Mouse (Mus musculus): ENCODE measurements around the gene Reg2.
"Not testable (repeated sequence)": the region's sequence is repeated elsewhere in the genome, so short reads cannot be mapped to it uniquely, and the experiment has no call there.

The Reg2 gene

DNA sequence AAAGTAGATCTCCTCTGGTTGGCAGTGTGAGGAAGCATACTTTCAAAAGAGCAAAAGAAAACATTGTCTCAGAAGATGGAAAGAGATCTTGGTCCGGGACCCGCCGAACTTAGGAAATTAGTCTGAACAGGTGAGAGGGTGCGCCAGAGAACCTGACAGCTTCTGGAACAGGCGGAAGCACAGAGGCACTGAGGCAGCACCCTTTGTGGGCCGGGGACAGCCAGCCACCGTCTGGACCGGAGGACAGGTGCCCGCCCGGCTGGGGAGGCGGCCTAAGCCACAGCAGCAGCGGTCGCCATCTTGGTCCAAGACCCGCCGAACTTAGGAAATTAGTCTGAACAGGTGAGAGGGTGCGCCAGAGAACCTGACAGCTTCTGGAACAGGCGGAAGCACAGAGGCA lies at the start of gene Reg2:
TSS of gene Reg2 (plus strand) at position 301 of the 400 bp plus-strand sequence.
- DNase-seq = not testable (repeated sequence)

- no peak for DNase-seq
These were observed 33.4 kb upstream of the Reg2 start for GRCm38 (mm10) chr6:78361971-78362563.

DNA sequence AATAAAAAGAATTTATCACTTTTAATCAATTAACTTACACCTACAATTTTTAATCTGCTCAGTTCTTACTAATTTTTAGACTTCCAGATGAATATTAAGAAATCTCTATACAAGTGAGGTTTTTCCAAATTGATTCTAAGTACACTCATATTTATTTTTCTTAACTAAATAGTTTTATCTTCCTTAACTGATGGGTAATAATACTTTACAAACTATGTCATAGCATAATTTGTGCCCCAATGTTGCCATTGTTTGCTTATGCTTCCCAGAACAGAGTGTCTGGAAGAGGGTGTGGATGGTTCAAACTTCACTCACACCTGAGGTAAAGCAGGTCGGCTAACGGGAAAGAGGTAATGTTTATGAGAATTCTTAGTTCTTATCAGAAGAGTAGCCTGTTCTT lies 25.1 kb upstream of the Reg2 start, which contains the start of gene Reg3b:
TSS of gene Reg3b (plus strand) at position 301 of the 400 bp plus-strand sequence.
- no peak for DNase-seq

GRCm38 (mm10) chr6:78378765-78379164 lies 16.7 kb upstream of the Reg2 start, which contains the start of gene Reg3d:
TSS of gene Reg3d (minus strand) at chr6:78378865.
- DNase-seq = no peak

DNA sequence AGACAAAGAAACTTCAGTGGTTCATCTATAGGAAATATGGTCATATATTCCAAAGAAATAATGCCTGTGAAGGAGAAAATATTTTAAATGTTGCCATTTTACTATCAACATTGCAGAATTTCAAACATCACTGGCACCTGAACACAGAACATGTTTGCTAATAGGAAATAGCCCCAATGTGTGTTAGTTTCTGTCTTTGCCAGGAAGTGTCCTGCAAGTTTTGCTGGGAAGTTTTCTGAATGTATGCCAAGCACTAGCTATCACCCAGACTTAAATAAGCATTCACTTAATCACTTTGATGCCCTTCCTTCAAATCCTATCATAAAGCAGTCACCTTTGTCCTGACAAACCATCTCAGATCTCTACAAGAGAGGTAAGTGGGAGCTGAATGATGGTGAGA lies 15.0 kb upstream of the Reg2 start, which contains the start of gene Reg3a:
TSS of gene Reg3a (plus strand) at position 301 of the 400 bp plus-strand sequence.
- DNase-seq = no peak

- no peak for DNase-seq
These were observed 9.8 kb upstream of the Reg2 start for GRCm38 (mm10) chr6:78385609-78386008.

- not testable (repeated sequence) for DNase-seq
These were observed 27.0 kb downstream of the Reg2 start, which contains the start of gene Reg1 for GRCm38 (mm10) chr6:78422411-78422810. TSS of gene Reg1 (plus strand) at chr6:78422711.

- DNase-seq = no peak
These were observed 30.1 kb downstream of the Reg2 start for GRCm38 (mm10) chr6:78425497-78425896.

- no peak for DNase-seq
These were observed 51.8 kb downstream of the Reg2 start for GRCm38 (mm10) chr6:78447202-78447601.

- no peak for DNase-seq
These were observed 53.0 kb downstream of the Reg2 start for GRCm38 (mm10) chr6:78448409-78448808.

GRCm38 (mm10) chr6:78452804-78453203 lies 57.4 kb downstream of the Reg2 start:
- DNase-seq = no peak
